Comparison of ENCODE assay signal across 9 mouse cellular contexts in the genomic region with DNA sequence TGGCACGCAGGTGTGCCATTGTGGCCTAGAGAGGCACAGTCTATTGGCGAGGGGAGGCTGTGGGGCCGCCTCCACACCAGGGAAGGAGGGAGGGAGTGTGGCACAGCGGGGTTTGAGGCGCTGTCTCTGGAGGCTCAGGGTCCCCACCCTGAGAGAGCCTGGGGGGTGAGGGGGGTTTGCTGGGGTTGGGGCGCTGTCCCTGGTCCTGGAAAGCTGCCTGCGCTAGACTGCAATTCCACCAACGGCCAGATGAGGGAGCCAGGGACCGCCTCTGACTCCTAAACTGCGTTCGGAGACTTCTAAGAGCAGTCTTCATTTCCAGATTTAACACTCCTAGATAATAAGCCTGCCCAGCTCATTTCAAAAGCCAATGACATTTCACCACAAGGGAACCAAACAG. TPM values are rescaled to one million over a fixed set of nuclear protein-coding genes. Genes with fewer than 3 reads are reported as not detected.
DNase-seq lines count a peak whose midpoint lies in the region; ATAC-seq lines count a peak whose summit lies in the region.
"Had no signal": no experiment of that assay in that cellular context is flagged by ENCODE, and none has a peak within 500 bp of the region (broad histone marks: within the 10 kb centered on the region; RNA-seq: fewer than 3 reads in every experiment).

No protein-coding gene starts in this region.

- no peaks in the 10 kb centered on the region for H3K36me3 ChIP-seq in embryonic facial prominence, embryonic 11.5 days (replicated peaks; ENCODE audit: control insufficient read depth, insufficient read depth, low read depth, low read length)
- H3K36me3 ChIP-seq in midbrain, embryonic 14.5 days (ENCODE audit: control insufficient read depth, insufficient read depth, low read length): no peaks in the 10 kb centered on the region
- H3K36me3 ChIP-seq: limb, embryonic 13.5 days had no signal

- intact Hi-C loops in heart, postnatal 14 days (cut with DNase I): loop anchor here (1.0 kb wide), 1 partner anchor 46 kb away; no protein-coding TSS in a partner anchor
- intact Hi-C loops in left cerebral cortex, postnatal 10 days (cut with DNase I): no loop called here

- no peak overlapping the region for H3K4me2 ChIP-seq in embryonic facial prominence, embryonic 11.5 days (ENCODE audit: low read depth, low read length)
- no peak overlapping the region for H3K4me2 ChIP-seq in midbrain, embryonic 14.5 days (ENCODE audit: low read length)
- H3K4me2 ChIP-seq: limb, embryonic 13.5 days had no signal

- no peak overlapping the region for H3K9ac ChIP-seq in embryonic facial prominence, embryonic 11.5 days (replicated peaks; ENCODE audit: low read length)
- no peak overlapping the region for H3K9ac ChIP-seq in midbrain, embryonic 14.5 days (replicated peaks; ENCODE audit: low read length)
- H3K9ac ChIP-seq: limb, embryonic 13.5 days had no signal

- no peak overlapping the region for H3K4me3 ChIP-seq in embryonic facial prominence, embryonic 11.5 days (ENCODE audit: low read depth, low read length)
- no peak overlapping the region for H3K4me3 ChIP-seq in midbrain, embryonic 14.5 days (replicated peaks; ENCODE audit: low read depth, low read length)
- H3K4me3 ChIP-seq: limb, embryonic 13.5 days had no signal

- peak; percentile 84 for DNase-seq in cerebellum, adult 11 months
- DNase-seq in adrenal gland, postnatal 14 days: peak; percentile 86
- peak; percentile 82 for DNase-seq in embryonic facial prominence, embryonic 11.5 days (ENCODE audit: low spot score)
- peak; percentile 78 to 88 for DNase-seq in heart, postnatal 14 days
- peak; percentile 75 to 77 for DNase-seq in left cerebral cortex, postnatal 10 days (ENCODE audit: extremely low spot score in 1 of 2, low spot score in 2 of 2)
- peak; percentile 87 for DNase-seq in midbrain, embryonic 14.5 days
- DNase-seq in spleen, adult 12 weeks (ENCODE audit: low spot score): peak; percentile 39

- no peaks in the 10 kb centered on the region for H3K9me3 ChIP-seq in embryonic facial prominence, embryonic 11.5 days (replicated peaks; ENCODE audit: control insufficient read depth, low read length)
- no peaks in the 10 kb centered on the region for H3K9me3 ChIP-seq in midbrain, embryonic 14.5 days (ENCODE audit: control insufficient read depth, low read length)
- H3K9me3 ChIP-seq: limb, embryonic 13.5 days had no signal

- no peak overlapping the region for H3K27ac ChIP-seq in embryonic facial prominence, embryonic 11.5 days (replicated peaks; ENCODE audit: low read depth, low read length)
- no peak overlapping the region for H3K27ac ChIP-seq in midbrain, embryonic 14.5 days (replicated peaks; ENCODE audit: low read depth, low read length)
- H3K27ac ChIP-seq: limb, embryonic 13.5 days had no signal

- no peaks in the 10 kb centered on the region; the same call in 1 of the 2 replicates for H3K4me1 ChIP-seq in embryonic facial prominence, embryonic 11.5 days (ENCODE audit: control insufficient read depth, insufficient read depth, low read length)
- peaks cover 11% of the 10 kb centered on the region for H3K4me1 ChIP-seq in midbrain, embryonic 14.5 days (ENCODE audit: control insufficient read depth, insufficient read depth, low read length)

- H3K27me3 ChIP-seq in embryonic facial prominence, embryonic 11.5 days (ENCODE audit: control insufficient read depth, insufficient read depth, low read length): peaks cover 14% of the 10 kb centered on the region
- no peaks in the 10 kb centered on the region; the same call in 1 of the 2 replicates for H3K27me3 ChIP-seq in midbrain, embryonic 14.5 days (ENCODE audit: control insufficient read depth, insufficient read depth, low read length)

- WGBS in embryonic facial prominence, embryonic 11.5 days: 7% methylated on average over 11 of the region's 11 CpGs
- WGBS in midbrain, embryonic 14.5 days: 8% methylated on average over 11 of the region's 11 CpGs

- ATAC-seq in cerebellum, adult (ENCODE audit: insufficient number of reproducible peaks, low FRiP score, low TSS enrichment): no peak
- ATAC-seq in embryonic facial prominence, embryonic 11.5 days (replicated peaks; ENCODE audit: insufficient number of reproducible peaks, low FRiP score, low TSS enrichment, low read depth): no peak
- no peak for ATAC-seq in midbrain, embryonic 14.5 days (ENCODE audit: low FRiP score, low TSS enrichment)

RNA-seq across cellular contexts. Expression of a gene that starts 11.5 kb away (rescaled TPM):
- 40.8 and 44.9 TPM in 2 replicates for total RNA-seq in adrenal gland, postnatal 14 days (2021)
- polyA plus RNA-seq in embryonic facial prominence, embryonic 11.5 days (2014; fragmentation: Nextera tagmentation; extraction: Ambion mirVana): 5.7 and 6.9 TPM in 2 replicates
- 10 to 100 TPM; 13.9 to 18.3 TPM for total RNA-seq in heart, postnatal 14 days (2021)
- total RNA-seq in left cerebral cortex, postnatal 10 days (2021): 100 to 1,000 TPM; 228 to 242 TPM
- 57.7 and 60.8 TPM in 2 replicates for polyA plus RNA-seq in midbrain, embryonic 14.5 days (2014; fragmentation: Nextera tagmentation; extraction: Ambion mirVana)
